Mouse (Mus musculus) lung, postnatal 0 days (tissue): ENCODE data around the gene Rfc5.
A peak's percentile ranks its signal among the peaks of the same experiment; 100 is the strongest.

Source experiments
- CTCF ChIP-seq: IDR thresholded peaks from 2 replicates; pipeline ENCODE4 v1.5.1; 2016; ENCODE audit warnings: antibody characterized with exemption, mild to moderate bottlenecking
- EP300 ChIP-seq: IDR thresholded peaks from 2 replicates; pipeline ENCODE4 v1.6.1; 2016; ENCODE audit warnings: antibody characterized with exemption, mild to moderate bottlenecking, control low read depth

DNA sequence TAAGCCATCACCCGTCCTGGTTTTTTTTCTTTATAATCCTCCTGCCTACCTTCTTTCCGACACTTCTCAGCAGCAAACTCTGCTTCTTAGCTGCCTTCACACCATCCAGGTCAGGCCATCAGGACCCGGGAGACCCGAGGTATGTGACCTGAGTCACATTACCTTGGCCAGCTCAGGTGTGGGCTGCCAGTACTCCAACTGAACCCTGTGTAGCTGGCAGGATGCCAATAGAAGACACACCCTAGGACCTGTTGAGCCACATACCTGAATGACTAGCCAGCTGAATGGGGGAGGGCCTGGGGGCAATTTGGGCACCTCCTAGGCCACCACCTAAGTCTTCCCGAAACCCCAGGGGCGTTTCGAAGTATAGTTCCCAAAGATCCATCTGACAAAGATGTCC is 58.4 kb downstream of the Rfc5 start:
- TF ChIP-seq CTCF (no peak), EP300 (peak; percentile 43; the same call in 1 of the 2 replicates)
